Mouse (Mus musculus): ENCODE data around the gene Gpr19. TPM values are rescaled to one million over a fixed set of nuclear protein-coding genes. Genes with fewer than 3 reads are reported as not detected.

Gpr19 gene
- polyA plus RNA-seq, 1 experiment from 2014 or later, result 8.2 TPM

DNA sequence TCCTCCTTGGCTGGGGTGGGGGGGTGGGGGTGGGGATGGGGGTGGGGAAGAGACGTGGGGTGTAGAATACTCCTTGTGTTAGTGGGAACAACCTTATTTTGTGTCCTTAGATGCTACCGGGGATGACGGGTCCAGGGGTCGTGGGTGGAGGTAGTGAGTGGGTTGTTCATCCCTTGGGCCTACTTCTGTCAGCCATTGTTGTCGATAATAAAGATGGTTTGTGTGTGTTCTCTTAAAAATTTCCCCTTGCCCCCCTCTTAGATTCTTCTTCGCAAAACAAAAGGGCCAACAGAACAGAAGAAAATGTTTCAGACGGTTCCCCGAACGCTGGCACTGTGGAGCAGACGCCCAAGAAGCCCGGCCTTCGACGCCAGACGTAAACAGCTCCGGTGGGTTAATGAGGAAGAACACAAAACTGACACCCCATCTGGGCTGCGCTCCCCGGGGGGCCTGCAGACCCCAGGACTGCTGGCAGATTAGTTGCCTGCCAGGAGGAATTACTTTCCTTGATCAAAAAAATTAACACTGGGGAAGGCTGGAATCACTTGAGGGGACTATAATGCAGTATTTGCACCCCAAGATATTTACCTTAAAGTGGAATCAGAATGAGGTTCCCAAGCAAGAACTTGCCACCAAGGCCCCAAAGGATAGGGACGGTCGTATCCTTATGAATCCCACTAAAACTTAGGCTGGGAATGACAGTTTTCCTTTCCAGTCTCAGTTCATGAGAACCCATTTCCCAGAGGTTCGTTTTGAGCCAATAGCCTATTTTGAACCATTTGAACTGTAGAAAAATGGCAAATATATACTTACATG lies 23.5 kb upstream of the Gpr19 start:
- ATAC-seq (ENCODE audit: low FRiP score, low read depth), result no peak
- 8% methylated on average over 20 of the region's 20 CpGs for WGBS
- H3K4me1 ChIP-seq, result peaks cover 46% of the 10 kb centered on the region
- peak overlapping the region; percentile 92 for H3K4me3 ChIP-seq
- peaks cover 15% of the 10 kb centered on the region; the same call in 1 of the 2 replicates for H3K36me3 ChIP-seq
- peak overlapping the region; percentile 96 for H3K4me2 ChIP-seq (replicated peaks)
- H3K27me3 ChIP-seq, result no peaks in the 10 kb centered on the region
- H3K9ac ChIP-seq, result peak overlapping the region; percentile 96
- no peak overlapping the region for H3K27ac ChIP-seq
- H3K9me3 ChIP-seq, result no peaks in the 10 kb centered on the region

- Histone ChIP-seq H3K4me3 (peak overlapping the region; percentile 92), H3K36me3 (peaks cover 15% of the 10 kb centered on the region; the same call in 1 of the 2 replicates), H3K9ac (peak overlapping the region; percentile 96), H3K9me3 (no peaks in the 10 kb centered on the region), H3K27ac (peak overlapping the region; percentile 98), H3K27me3 (no peaks in the 10 kb centered on the region), H3K4me2 (replicated peaks) (peak overlapping the region; percentile 96), H3K4me1 (peaks cover 40% of the 10 kb centered on the region)
- ATAC-seq (ENCODE audit: low FRiP score, low read depth), result no peak
- WGBS, result under 1% methylated on average over 32 of the region's 32 CpGs
These were observed 22.8 kb upstream of the Gpr19 start for GRCm38 (mm10) chr6:134921014-134921694.

DNA sequence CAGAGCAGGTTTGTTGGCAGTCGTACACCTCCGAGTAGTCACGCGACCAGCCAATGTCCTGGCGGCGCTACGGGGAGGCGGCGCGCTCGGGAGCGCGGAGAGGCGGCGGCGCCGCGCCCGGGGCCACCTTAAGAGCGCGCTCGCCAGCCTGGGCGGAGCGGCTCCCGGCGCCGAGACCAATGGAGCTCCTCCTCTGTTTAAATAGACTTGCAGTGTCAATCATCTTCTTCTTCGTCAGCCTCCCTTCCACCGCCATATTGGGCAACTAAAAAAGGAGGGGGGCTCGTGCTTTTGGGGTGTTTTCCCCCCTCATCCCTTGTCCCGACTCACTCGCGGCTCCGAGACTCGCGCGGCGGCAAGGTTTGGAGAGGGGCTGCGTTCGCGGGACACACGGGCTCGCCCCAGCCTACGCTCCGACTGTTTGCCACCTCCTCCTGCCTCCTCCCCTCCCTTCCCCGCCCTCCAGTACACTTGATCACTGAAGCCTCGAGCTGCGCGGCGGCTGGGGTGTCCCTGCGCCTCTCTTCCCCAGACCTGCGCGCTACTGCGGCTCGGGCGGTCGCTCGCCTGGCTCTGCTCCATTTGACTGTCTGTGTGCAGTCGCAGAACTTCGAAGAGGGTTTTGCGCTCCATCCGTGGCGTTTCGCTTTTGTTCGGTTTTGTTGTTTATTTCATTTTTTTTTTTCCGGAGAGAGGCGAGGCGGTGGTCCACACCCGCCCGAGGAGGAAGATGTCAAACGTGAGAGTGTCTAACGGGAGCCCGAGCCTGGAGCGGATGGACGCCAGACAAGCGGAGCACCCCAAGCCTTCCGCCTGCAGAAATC lies 22.0 kb upstream of the Gpr19 start, which contains the start of gene Cdkn1b:
Gene Cdkn1b (plus strand): TSS at position 212 of the 824 bp plus-strand sequence.
- Histone ChIP-seq H3K27ac (peak within 1 kb of the TSS; percentile 98), H3K36me3 (peaks cover 15% of the 10 kb centered on the region; the same call in 1 of the 2 replicates), H3K9ac (peak within 1 kb of the TSS; percentile 96), H3K4me2 (replicated peaks) (peak within 1 kb of the TSS; percentile 96), H3K4me3 (peak within 1 kb of the TSS; percentile 92), H3K9me3 (no peaks in the 10 kb centered on the region), H3K27me3 (no peaks in the 10 kb centered on the region), H3K4me1 (peaks cover 38% of the 10 kb centered on the region)
- ATAC-seq (ENCODE audit: low FRiP score, low read depth), result peak; percentile 93
- WGBS, result under 1% methylated on average over 76 of the region's 77 CpGs

GRCm38 (mm10) chr6:134919511-134920189 lies 21.3 kb upstream of the Gpr19 start:
- ATAC-seq (ENCODE audit: low FRiP score, low read depth), result peak; percentile 38; the same call in 1 of the 2 replicates
- Histone ChIP-seq H3K36me3 (peaks cover 15% of the 10 kb centered on the region; the same call in 1 of the 2 replicates), H3K27ac (peak overlapping the region; percentile 98), H3K4me1 (peaks cover 38% of the 10 kb centered on the region), H3K9ac (peak overlapping the region; percentile 96), H3K4me3 (peak overlapping the region; percentile 92), H3K9me3 (no peaks in the 10 kb centered on the region), H3K4me2 (replicated peaks) (peak overlapping the region; percentile 96), H3K27me3 (no peaks in the 10 kb centered on the region)
- 4% methylated on average over 37 of the region's 37 CpGs for WGBS

DNA sequence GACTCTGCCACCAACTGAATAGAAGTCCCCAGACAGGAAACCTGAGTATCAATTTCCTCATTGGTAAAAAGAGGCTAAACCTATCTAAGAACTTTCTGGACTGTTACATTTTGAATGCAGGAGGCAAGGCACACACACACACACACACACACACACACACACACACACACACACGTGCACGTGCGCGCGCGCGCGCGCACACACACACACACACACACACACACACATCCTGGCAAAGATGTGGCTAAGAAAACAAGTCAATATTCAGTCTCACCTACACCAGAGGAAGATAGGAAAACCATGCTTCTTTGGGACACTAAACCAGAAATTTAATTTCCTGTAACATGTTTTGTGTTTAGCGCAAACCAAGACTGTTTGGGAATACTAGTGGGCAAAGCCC lies 20.4 kb upstream of the Gpr19 start:
- no peak for ATAC-seq (ENCODE audit: low FRiP score, low read depth)
- no peak overlapping the region for H3K27ac ChIP-seq

GRCm38 (mm10) chr6:134917087-134917486 lies 18.7 kb upstream of the Gpr19 start:
- Histone ChIP-seq H3K4me3 (peak overlapping the region; percentile 49), H3K9me3 (no peaks in the 10 kb centered on the region), H3K27ac (peak overlapping the region; percentile 48; the same call in 1 of the 2 replicates), H3K9ac (peak overlapping the region; percentile 67), H3K27me3 (no peaks in the 10 kb centered on the region), H3K4me2 (replicated peaks) (peak overlapping the region; percentile 87), H3K36me3 (0 out of 2 replicates have a peak, but pooled peaks cover 2% of the 10 kb centered on the region), H3K4me1 (peaks cover 21% of the 10 kb centered on the region)
- ATAC-seq (ENCODE audit: low FRiP score, low read depth), result no peak
- WGBS, result under 1% methylated on average over 11 of the region's 11 CpGs

More for the DNA sequence above, 20.4 kb upstream of the Gpr19 start:
- Histone ChIP-seq H3K9ac (no peak overlapping the region), H3K4me3 (0 out of 2 replicates have a peak overlapping the region, but pooled peaks have one; percentile 92), H3K36me3 (peaks cover 10% of the 10 kb centered on the region; the same call in 1 of the 2 replicates), H3K4me2 (replicated peaks) (0 out of 2 replicates have a peak overlapping the region, but pooled peaks have one; percentile 96), H3K9me3 (no peaks in the 10 kb centered on the region), H3K4me1 (peaks cover 35% of the 10 kb centered on the region), H3K27me3 (no peaks in the 10 kb centered on the region)
- WGBS, result 81% methylated on average over 10 of the region's 10 CpGs

DNA sequence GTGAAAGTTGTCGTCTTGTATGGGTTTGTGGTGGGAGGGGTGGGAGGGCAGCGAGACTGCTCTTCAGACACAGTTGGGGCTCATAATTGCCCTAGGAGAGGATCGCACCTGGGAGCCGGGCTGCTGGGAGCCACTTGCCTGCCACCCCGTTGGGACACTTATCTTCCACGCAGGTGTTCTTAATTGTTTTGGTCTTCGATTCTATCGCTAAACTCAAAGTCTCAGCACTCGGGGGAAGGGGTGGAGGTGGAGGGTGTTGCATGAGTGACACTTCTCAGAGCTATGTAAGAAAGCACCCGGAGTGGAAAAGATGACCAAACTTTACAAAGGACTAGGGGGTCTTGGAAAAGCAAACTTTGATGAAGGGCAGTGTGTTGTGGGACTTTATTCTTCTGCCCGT lies 18.3 kb upstream of the Gpr19 start:
- under 1% methylated on average over 11 of the region's 11 CpGs for WGBS
- no peaks in the 10 kb centered on the region for H3K9me3 ChIP-seq
- H3K36me3 ChIP-seq, result no peaks in the 10 kb centered on the region
- H3K27me3 ChIP-seq, result no peaks in the 10 kb centered on the region
- peak overlapping the region; percentile 87 for H3K4me2 ChIP-seq (replicated peaks)
- H3K9ac ChIP-seq, result peak overlapping the region; percentile 67
- peaks cover 17% of the 10 kb centered on the region for H3K4me1 ChIP-seq
- no peak for ATAC-seq (ENCODE audit: low FRiP score, low read depth)
- H3K4me3 ChIP-seq, result peak overlapping the region; percentile 49
- peak overlapping the region; percentile 48; the same call in 1 of the 2 replicates for H3K27ac ChIP-seq

DNA sequence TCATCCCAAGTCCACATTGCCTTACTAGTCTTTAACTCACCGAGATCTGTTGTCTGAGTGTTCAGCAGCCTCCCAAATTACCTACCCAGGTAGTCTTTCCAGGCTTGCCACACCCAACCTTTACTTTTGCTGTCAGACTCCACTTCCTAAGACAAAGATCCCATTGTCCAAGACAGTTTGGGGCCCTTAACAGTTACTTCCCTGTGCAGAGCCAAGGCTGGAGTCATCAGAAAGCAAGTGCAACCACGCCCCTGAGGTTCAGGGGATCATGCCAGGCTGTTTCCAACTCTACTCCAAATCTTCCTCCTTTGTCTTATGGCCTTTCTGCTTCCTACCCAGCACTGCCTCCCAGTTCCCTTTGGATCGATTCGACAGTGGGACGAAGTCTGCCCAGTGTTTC lies 16.1 kb upstream of the Gpr19 start:
- WGBS, result 87% methylated on average over 5 of the region's 5 CpGs
- H3K27me3 ChIP-seq, result no peaks in the 10 kb centered on the region
- H3K9ac ChIP-seq, result no peak overlapping the region
- no peak overlapping the region for H3K4me2 ChIP-seq (replicated peaks)
- peaks cover 15% of the 10 kb centered on the region for H3K4me1 ChIP-seq
- no peaks in the 10 kb centered on the region for H3K36me3 ChIP-seq
- H3K9me3 ChIP-seq, result no peaks in the 10 kb centered on the region
- H3K27ac ChIP-seq, result no peak overlapping the region
- ATAC-seq (ENCODE audit: low FRiP score, low read depth), result no peak
- no peak overlapping the region for H3K4me3 ChIP-seq

DNA sequence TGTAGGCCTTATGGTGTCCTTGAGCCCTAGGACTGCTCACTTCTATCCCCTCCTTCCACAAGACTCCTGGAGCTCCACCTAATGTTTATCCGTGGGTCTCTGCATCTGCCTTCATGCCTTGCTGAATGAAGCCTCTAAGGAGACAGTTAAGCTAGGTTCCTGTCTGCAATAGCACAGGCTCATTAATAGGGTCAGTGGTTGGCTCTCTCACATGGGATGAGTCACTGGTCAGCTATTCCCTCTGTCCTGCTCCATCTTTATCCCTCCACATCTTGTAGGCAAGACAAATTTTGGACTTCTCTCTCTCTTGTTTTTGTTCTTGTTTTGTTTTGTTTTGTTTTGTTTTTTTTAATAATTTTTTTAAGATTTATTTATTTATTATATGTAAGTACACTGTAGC lies 7.4 kb upstream of the Gpr19 start:
- Histone ChIP-seq H3K9ac (no peak overlapping the region), H3K27me3 (no peaks in the 10 kb centered on the region), H3K4me1 (no peaks in the 10 kb centered on the region), H3K36me3 (no peaks in the 10 kb centered on the region), H3K9me3 (no peaks in the 10 kb centered on the region), H3K27ac (no peak overlapping the region), H3K4me3 (no peak overlapping the region), H3K4me2 (replicated peaks) (no peak overlapping the region)
- ATAC-seq (ENCODE audit: low FRiP score, low read depth), result no peak
- WGBS, result 72% methylated on average over 1 of the region's 1 CpGs

DNA sequence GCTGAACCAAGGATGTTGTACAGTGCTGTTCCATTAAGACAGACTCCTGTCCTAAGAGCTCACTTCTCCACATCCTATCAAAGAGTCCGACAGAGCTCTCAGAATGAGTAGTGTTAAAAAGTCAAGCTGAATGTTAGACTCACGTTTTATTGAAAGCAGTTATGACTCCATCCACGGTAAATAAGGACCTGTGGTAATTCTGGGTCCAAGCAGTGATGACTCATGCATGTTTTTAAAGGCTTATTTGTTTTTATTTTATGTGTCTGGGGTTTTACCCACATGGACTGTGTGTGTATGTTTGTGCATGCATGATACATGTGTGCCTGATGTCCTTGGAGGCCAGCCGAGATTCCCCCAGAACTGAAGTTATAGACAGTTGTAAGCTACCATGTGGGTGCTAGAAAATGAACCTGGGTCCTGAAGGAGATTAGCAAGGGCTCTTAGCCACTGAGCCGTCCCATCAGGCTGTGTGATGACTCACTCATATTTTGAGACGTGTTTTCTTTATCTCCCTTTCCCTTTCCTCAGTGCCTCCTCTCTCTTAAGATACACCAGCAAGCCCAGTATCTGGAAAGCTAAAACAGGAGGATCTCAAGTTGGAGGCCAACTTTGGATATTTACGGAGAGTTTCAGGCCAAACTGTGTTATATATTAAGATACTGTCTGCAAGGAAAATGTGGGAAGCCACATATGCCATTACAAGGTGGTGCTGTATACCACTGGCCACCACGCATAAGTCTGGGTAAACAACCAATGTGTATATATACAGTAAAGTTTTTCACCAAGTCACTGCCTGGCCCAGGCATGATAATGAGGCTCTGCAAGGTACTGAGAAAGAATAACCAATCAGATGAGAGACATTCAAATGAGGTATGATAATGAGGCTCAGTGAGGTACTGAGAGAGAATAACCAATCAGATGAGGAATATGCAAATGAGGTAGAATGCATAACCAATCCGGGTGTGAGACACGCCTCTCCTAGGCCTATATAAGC lies 5.8 kb upstream of the Gpr19 start:
- no peak overlapping the region for H3K9ac ChIP-seq
- no peak overlapping the region for H3K4me3 ChIP-seq
- no peak overlapping the region for H3K4me2 ChIP-seq (replicated peaks)
- no peaks in the 10 kb centered on the region for H3K27me3 ChIP-seq
- H3K4me1 ChIP-seq, result peaks cover 2% of the 10 kb centered on the region; the same call in 1 of the 2 replicates
- no peak for ATAC-seq (ENCODE audit: low FRiP score, low read depth)
- H3K27ac ChIP-seq, result no peak overlapping the region
- WGBS, result 87% methylated on average over 10 of the region's 10 CpGs
- H3K36me3 ChIP-seq, result no peaks in the 10 kb centered on the region
- no peaks in the 10 kb centered on the region; the same call in 1 of the 2 replicates for H3K9me3 ChIP-seq
